Mouse (Mus musculus) cerebellum, adult 2 months (tissue): ENCODE data around the gene Dna2.

Experiments
- CTCF ChIP-seq: fragments of 200-500 bp; IDR thresholded peaks from 2 replicates; pipeline ENCODE4 v1.5.1; 2011; ENCODE audit warnings: low read depth, mild to moderate bottlenecking, control low read depth, low read length, moderate library complexity, borderline replicate concordance; ENCODE audit not compliant: insufficient read depth
- POLR2A ChIP-seq: fragments of 200-500 bp; IDR thresholded peaks from 2 replicates; pipeline ENCODE4 v1.6.1; 2011; ENCODE audit warnings: low read length, control low read depth, borderline replicate concordance; ENCODE audit not compliant: insufficient read depth

DNA sequence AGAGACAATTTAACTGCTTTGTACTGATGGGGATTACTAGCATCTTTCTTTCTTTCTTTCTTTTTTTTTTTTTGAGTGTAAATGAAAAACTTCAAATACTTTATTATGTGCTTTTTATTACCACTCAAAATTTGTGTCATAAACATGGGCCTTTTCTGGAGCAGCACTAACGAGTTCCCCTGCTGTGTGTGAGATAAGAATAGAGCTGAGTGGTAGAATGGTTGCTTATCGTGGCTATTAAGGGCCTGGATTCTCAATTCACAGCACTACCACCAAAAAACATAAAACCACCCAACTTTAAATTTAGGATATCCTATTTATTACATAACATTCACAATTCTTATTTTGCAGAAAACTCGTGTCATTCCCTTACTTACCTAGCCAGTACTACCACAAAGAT lies 66.7 kb downstream of the Dna2 start:
- TF ChIP-seq CTCF (no peak), POLR2A (no peak)
